Mouse (Mus musculus) olfactory bulb, adult 2 months (tissue): ENCODE measurements around the gene Tmprss3.

ENCODE experiments used
- CTCF ChIP-seq: fragments of 200-500 bp; IDR thresholded peaks from 2 replicates; pipeline ENCODE4 v1.5.1; 2012; ENCODE audit warnings: low read depth, mild to moderate bottlenecking, low read length, moderate library complexity; ENCODE audit not compliant: insufficient read depth
- POLR2A ChIP-seq: fragments of 200-500 bp; IDR thresholded peaks from 2 replicates; pipeline ENCODE4 v1.6.1; 2012; ENCODE audit warnings: mild to moderate bottlenecking, low read depth, low read length, moderate library complexity; ENCODE audit not compliant: insufficient read depth

GRCm38 (mm10) chr17:31145998-31146397 lies 52.8 kb downstream of the Tmprss3 start:
- TF ChIP-seq CTCF (no peak), POLR2A (no peak)
